Mouse (Mus musculus) kidney, adult 9 months (tissue): ENCODE results near the gene Gpr101.

Experiments
- DNase-seq: peaks from one replicate; pipeline ENCODE4 v3.0.0; 2022

Gpr101 gene

GRCm38 (mm10) chrX:57503634-57504033, at the start of gene Gpr101:
Gpr101 (minus strand) TSS chrX:57503757.
- DNase-seq, result no peak

DNA sequence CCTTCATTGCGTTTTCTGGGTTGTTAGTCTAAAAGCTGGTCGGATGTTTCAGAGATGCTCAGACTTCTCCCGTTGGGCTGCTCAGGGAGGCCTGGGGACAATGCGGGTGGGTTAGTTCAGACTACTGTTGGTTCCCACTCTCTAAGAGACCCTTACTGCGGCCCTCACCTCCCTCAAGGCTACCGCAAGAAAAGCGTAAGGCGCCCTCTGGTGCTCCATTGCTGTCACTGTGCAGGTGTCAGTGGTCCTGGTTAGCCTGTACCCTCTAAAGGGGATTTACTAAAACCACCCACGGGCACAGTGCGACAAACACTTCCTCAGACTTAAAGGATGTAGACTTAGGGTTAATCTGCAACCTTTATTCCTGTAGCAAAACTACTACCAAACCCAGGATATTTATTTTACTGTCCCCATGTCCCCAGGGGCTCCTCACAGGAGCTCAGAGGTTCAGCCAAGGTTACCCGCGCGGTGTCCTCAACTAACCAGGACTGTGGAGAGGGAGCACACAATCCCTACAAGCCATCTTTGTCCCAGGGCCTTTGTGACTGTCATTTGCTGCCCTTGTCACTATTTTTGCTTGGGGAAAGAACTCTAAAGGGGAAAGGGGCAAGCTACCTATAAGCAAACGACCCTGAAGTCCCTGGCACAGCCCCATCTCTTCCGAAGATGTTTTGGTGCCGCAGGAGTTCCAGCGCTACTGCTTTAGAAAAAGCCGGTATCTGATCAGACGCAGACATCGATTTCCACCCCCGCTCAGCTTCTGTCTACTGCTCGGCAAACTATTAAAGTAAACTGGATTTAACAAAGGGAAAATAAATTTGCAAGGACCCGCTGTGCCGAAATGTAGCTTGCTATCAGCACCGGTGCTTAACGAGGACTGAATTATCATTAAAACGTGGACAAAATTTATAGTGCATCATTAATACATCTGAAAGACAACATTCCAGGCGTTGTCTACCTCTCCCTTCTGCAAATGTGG, 17.8 kb upstream of the Gpr101 start:
- DNase-seq, result no peak

DNA sequence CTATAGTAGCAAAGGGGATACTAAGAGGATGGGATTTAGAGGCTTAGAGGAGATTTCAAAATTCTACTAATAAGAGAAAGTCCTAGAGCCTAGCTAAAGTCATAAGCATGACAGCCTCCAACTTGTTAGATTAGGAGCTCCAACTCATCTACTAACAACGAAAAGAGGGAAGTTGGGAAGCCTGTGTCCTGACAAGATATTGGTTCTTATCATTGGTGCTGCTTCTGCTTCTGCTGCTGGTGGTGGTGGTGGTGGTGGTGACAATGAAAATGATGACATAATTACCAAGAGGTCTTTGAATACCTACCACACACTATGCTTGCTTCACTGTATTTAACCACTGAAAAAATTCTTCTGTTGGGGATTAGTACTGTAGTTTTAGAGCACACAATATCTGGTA, 2.7 kb upstream of the Gpr101 start:
- DNase-seq, result no peak
